Mouse (Mus musculus): ENCODE results near the gene Hacd2. TPM values are rescaled to one million over a fixed set of nuclear protein-coding genes. Genes with fewer than 3 reads are reported as not detected.

Gene Hacd2
- polyA plus RNA-seq, 1 experiment from 2014 or later = 82.4 TPM

- DNase-seq = no peak
- Histone ChIP-seq H3K9ac (no peak overlapping the region), H3K27me3 (no peaks in the 10 kb centered on the region), H3K4me1 (replicated peaks) (no peaks in the 10 kb centered on the region), H3K4me3 (replicated peaks) (no peak overlapping the region), H3K27ac (no peak overlapping the region), H3K9me3 (replicated peaks) (no peaks in the 10 kb centered on the region), H3K4me2 (no peak overlapping the region), H3K36me3 (peaks cover 36% of the 10 kb centered on the region)
- ATAC-seq (ENCODE audit: low read depth) = no peak
- WGBS (ENCODE audit: insufficient replicate concordance) = 78% methylated on average over 12 of the region's 12 CpGs
Measured at GRCm38 (mm10) chr16:35101751-35102420, 79.7 kb downstream of the Hacd2 start.

- H3K36me3 ChIP-seq = peaks cover 43% of the 10 kb centered on the region
- 59% methylated on average over 7 of the region's 7 CpGs for WGBS (ENCODE audit: insufficient replicate concordance)
Measured at GRCm38 (mm10) chr16:35102866-35103620, 80.8 kb downstream of the Hacd2 start.

DNA sequence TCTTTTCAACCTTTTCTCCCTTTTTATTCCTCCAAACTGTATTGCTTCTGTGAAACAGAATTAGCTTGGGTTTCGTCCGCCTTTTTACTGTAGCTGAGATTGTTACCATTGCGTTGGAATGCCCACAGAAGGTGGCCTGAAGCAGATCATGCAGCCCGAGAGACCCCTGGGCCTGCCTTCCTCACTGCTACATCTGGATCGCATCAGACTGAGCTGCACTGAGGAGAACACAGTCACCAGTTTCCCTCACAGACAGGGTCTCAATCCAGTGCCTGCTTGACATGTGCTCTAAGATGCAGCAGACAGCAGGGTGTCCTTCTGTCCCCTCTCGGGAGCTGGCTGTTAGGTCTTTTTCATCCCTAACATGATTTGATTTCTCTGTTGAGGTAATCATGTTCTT, 85.8 kb downstream of the Hacd2 start:
- WGBS (ENCODE audit: insufficient replicate concordance) = 75% methylated on average over 6 of the region's 6 CpGs
- H3K9me3 ChIP-seq (replicated peaks) = no peaks in the 10 kb centered on the region
- no peak for DNase-seq
- H3K4me1 ChIP-seq (replicated peaks) = 0 out of 2 replicates have a peak, but pooled peaks cover 3% of the 10 kb centered on the region
- no peak for ATAC-seq (ENCODE audit: low read depth)
- H3K36me3 ChIP-seq = peaks cover 24% of the 10 kb centered on the region
- no peak overlapping the region for H3K9ac ChIP-seq
- H3K4me3 ChIP-seq (replicated peaks) = no peak overlapping the region
- no peaks in the 10 kb centered on the region for H3K27me3 ChIP-seq
- H3K27ac ChIP-seq = no peak overlapping the region
- no peak overlapping the region for H3K4me2 ChIP-seq

More at GRCm38 (mm10) chr16:35102866-35103620, 80.8 kb downstream of the Hacd2 start:
- H3K9ac ChIP-seq = no peak overlapping the region
- no peak overlapping the region for H3K4me3 ChIP-seq (replicated peaks)
- H3K9me3 ChIP-seq (replicated peaks) = no peaks in the 10 kb centered on the region
- DNase-seq = no peak
- no peak overlapping the region for H3K27ac ChIP-seq
- no peaks in the 10 kb centered on the region for H3K4me1 ChIP-seq (replicated peaks)
- ATAC-seq (ENCODE audit: low read depth) = no peak
- H3K27me3 ChIP-seq = no peaks in the 10 kb centered on the region
- H3K4me2 ChIP-seq = no peak overlapping the region

DNA sequence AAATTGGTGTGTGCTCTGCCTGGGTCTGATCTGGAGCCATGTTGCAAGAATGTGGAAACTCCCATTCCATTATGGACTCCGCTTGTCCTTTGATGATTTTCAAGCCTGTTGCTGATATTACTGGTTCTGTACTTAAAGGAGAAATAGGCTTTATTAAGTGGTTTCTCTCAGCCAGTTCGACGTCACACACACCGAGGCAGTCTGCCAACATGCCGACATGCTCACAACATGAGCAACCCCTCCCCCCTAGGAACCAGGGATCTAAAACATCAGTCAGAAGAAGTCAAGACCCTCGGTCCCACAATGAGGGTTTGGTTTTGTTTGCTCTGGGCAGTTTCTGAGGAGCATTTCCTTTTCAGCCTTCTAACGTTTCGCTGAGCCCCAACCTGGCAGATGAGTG, 86.9 kb downstream of the Hacd2 start:
- 67% methylated on average over 8 of the region's 8 CpGs for WGBS (ENCODE audit: insufficient replicate concordance)
- no peak for DNase-seq

DNA sequence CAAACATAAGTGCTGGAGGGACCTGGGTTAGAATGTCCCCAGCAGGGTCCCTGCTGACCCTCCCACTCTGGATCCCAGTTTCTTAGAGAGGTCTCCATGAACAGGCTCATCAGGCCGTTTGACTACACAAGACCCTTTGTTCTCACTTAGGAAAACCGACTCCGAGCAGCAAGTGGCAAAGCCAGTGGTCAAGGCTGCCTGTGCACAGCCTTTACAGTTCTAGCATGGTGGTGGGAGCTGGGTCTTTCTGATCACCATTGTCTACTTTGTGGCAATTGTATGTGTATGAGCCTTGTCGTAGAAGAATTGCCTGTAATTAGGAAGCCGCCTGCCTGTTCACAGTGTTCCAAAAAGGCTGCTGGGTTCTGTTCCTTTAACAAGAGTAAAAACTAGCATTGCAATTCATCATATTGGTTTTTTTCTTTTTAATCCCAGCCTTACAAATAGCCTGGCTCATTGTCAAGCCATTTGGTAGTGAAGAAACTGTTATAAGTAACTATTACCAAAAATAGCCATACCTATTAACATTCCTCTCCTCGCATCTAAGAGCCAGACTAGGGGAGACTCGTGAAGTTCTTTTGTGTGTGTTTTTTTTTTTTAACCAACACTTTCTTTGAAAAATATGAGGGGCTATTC, 87.5 kb downstream of the Hacd2 start:
- no peak overlapping the region for H3K9ac ChIP-seq
- no peak overlapping the region for H3K4me2 ChIP-seq
- DNase-seq = no peak
- H3K27ac ChIP-seq = no peak overlapping the region
- no peaks in the 10 kb centered on the region for H3K9me3 ChIP-seq (replicated peaks)
- ATAC-seq (ENCODE audit: low read depth) = no peak
- H3K4me1 ChIP-seq (replicated peaks) = 0 out of 2 replicates have a peak, but pooled peaks cover 3% of the 10 kb centered on the region
- peaks cover 12% of the 10 kb centered on the region for H3K36me3 ChIP-seq
- 74% methylated on average over 7 of the region's 7 CpGs for WGBS (ENCODE audit: insufficient replicate concordance)
- H3K4me3 ChIP-seq (replicated peaks) = no peak overlapping the region
- no peaks in the 10 kb centered on the region for H3K27me3 ChIP-seq

More for the DNA sequence above, 86.9 kb downstream of the Hacd2 start:
- H3K9ac ChIP-seq = no peak overlapping the region
- no peak overlapping the region for H3K4me3 ChIP-seq (replicated peaks)
- H3K27ac ChIP-seq = no peak overlapping the region
- ATAC-seq (ENCODE audit: low read depth) = no peak
- no peak overlapping the region for H3K4me2 ChIP-seq
- no peaks in the 10 kb centered on the region for H3K27me3 ChIP-seq
- 0 out of 2 replicates have a peak, but pooled peaks cover 3% of the 10 kb centered on the region for H3K4me1 ChIP-seq (replicated peaks)
- H3K9me3 ChIP-seq (replicated peaks) = no peaks in the 10 kb centered on the region
- H3K36me3 ChIP-seq = peaks cover 15% of the 10 kb centered on the region

DNA sequence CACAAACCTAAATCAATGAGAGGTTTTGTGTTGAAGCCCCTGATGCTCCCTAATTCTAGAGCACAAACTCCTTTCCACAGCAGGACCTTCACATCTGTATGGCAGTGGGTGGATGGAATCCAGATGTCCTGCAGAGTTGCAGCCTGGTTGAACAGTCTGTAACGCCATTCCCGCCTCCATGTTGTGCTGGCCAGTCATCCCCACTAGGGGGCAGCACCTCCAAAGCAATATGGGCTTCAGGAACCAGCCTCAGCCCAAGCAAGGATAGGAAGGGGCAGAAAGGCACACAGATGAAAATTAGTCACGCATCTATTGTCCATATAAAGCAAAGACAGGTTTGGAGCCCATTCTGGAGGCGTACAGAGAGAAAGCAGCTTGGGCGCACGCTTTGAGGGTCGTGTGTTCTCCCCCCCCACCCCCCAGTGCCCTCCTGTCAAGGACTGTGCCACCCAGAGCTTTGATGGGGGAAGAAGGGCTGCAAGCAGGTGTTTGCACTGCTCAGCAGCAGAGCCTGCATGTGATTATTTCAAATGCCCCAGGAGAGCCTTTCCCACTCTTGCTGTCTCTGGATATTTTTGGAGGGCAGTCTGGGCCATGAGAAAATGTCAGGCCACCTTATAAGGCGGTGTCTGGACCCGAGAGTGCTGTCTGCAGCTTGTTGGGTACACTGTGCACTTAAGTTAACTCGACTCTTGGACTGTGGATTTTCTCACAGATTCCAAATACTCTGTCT, 88.3 kb downstream of the Hacd2 start:
- no peak for ATAC-seq (ENCODE audit: low read depth)
- H3K27ac ChIP-seq = no peak overlapping the region
- no peaks in the 10 kb centered on the region for H3K27me3 ChIP-seq
- no peak overlapping the region for H3K4me3 ChIP-seq (replicated peaks)
- no peak overlapping the region for H3K9ac ChIP-seq
- H3K36me3 ChIP-seq = peaks cover 12% of the 10 kb centered on the region
- WGBS (ENCODE audit: insufficient replicate concordance) = 33% methylated on average over 10 of the region's 10 CpGs
- DNase-seq = peak; percentile 36
- no peak overlapping the region for H3K4me2 ChIP-seq
- 0 out of 2 replicates have a peak, but pooled peaks cover 3% of the 10 kb centered on the region for H3K4me1 ChIP-seq (replicated peaks)
- H3K9me3 ChIP-seq (replicated peaks) = no peaks in the 10 kb centered on the region

GRCm38 (mm10) chr16:35111143-35111620, 89.0 kb downstream of the Hacd2 start:
- H3K27ac ChIP-seq = no peak overlapping the region
- WGBS (ENCODE audit: insufficient replicate concordance) = 69% methylated on average over 8 of the region's 8 CpGs
- H3K4me1 ChIP-seq (replicated peaks) = 0 out of 2 replicates have a peak, but pooled peaks cover 3% of the 10 kb centered on the region
- H3K36me3 ChIP-seq = peaks cover 12% of the 10 kb centered on the region
- DNase-seq = no peak
- no peak overlapping the region for H3K9ac ChIP-seq
- no peak for ATAC-seq (ENCODE audit: low read depth)
- H3K27me3 ChIP-seq = no peaks in the 10 kb centered on the region
- no peak overlapping the region for H3K4me2 ChIP-seq
- H3K4me3 ChIP-seq (replicated peaks) = no peak overlapping the region
- H3K9me3 ChIP-seq (replicated peaks) = no peaks in the 10 kb centered on the region

DNA sequence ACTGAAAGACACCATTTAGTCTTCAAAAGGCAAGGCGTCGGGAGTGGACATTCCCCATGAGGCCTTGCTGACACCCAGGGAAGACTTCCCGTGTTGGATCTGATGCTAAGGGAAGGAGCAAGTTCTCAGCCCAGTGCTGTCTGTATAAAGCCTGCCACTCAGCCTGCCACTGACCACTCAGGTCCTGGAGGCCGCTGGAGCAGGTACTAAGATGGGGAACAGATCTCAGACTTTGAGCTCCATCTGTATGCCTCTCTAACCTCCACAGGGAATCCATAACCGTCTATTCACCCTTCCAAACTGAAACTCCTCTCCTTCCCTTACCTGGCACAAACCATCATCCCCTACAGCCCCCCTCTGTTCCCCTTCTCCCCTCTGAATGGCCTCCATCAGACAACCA, 91.3 kb downstream of the Hacd2 start:
- Histone ChIP-seq H3K9ac (no peak overlapping the region), H3K4me1 (replicated peaks) (0 out of 2 replicates have a peak, but pooled peaks cover 3% of the 10 kb centered on the region), H3K27me3 (no peaks in the 10 kb centered on the region), H3K4me3 (replicated peaks) (no peak overlapping the region), H3K9me3 (replicated peaks) (no peaks in the 10 kb centered on the region), H3K4me2 (no peak overlapping the region), H3K27ac (no peak overlapping the region), H3K36me3 (no peaks in the 10 kb centered on the region)
- no peak for ATAC-seq (ENCODE audit: low read depth)
- DNase-seq = no peak
- WGBS (ENCODE audit: insufficient replicate concordance) = 66% methylated on average over 5 of the region's 5 CpGs

DNA sequence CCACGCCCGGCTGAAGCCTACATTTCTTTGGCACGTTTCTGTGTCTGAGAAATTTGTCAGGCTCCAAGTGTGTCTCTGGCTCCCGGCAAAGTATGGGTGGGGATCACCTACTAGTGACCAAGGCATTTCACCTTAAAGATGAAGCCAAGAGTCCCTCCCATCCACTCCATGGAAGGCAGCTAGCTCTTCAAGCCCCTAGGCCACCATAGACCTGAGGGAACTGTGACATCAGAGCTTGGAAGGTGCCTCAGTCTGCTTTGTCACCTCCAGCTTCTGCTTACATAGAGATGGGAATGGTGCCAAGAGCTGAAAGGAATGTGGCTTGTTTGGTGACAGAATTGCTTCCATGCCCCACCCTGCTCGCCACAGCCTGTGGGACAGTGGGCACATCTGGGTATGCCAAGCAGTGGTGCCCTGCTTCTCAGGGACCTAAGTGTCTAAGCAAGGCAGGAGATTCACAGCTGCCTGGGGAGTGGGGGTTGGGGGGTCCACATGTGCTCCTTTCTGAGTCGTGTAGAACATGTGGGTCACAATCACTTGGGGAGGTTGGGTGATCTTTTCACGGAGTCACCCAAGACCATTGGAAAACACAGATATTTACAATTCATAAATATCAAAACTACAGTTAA, 94.2 kb downstream of the Hacd2 start:
- no peak overlapping the region for H3K4me3 ChIP-seq (replicated peaks)
- H3K36me3 ChIP-seq = no peaks in the 10 kb centered on the region
- DNase-seq = no peak
- H3K27me3 ChIP-seq = no peaks in the 10 kb centered on the region
- ATAC-seq (ENCODE audit: low read depth) = no peak
- H3K4me2 ChIP-seq = no peak overlapping the region
- H3K9ac ChIP-seq = no peak overlapping the region
- H3K9me3 ChIP-seq (replicated peaks) = peaks cover 4% of the 10 kb centered on the region; the same call in 1 of the 2 replicates
- no peak overlapping the region for H3K27ac ChIP-seq
- H3K4me1 ChIP-seq (replicated peaks) = no peaks in the 10 kb centered on the region
- WGBS (ENCODE audit: insufficient replicate concordance) = 72% methylated on average over 7 of the region's 7 CpGs

GRCm38 (mm10) chr16:35117436-35117835, 95.2 kb downstream of the Hacd2 start:
- Histone ChIP-seq H3K4me3 (replicated peaks) (no peak overlapping the region), H3K9me3 (replicated peaks) (peaks cover 4% of the 10 kb centered on the region; the same call in 1 of the 2 replicates), H3K36me3 (no peaks in the 10 kb centered on the region), H3K9ac (no peak overlapping the region), H3K4me1 (replicated peaks) (no peaks in the 10 kb centered on the region), H3K4me2 (no peak overlapping the region), H3K27ac (no peak overlapping the region), H3K27me3 (no peaks in the 10 kb centered on the region)
- DNase-seq = no peak
- WGBS (ENCODE audit: insufficient replicate concordance) = 62% methylated on average over 7 of the region's 7 CpGs
- ATAC-seq (ENCODE audit: low read depth) = no peak
